Mouse (Mus musculus) adrenal gland, adult (tissue): ENCODE results near the gene Lin52.

Experiments used
- DNase-seq, 2 experiments: peaks; one replicate each; pipeline ENCODE4 v3.0.0; 2022 to 2023; ENCODE audit warnings: low spot score in 1 of 2; ENCODE audit not compliant: inconsistent age in 2 of 2

The Lin52 gene

GRCm38 (mm10) chr12:84532830-84533199 is 81.6 kb downstream of the Lin52 start:
- DNase-seq: peak in 1 of 2 experiments; percentile 71

GRCm38 (mm10) chr12:84533706-84534486 is 82.7 kb downstream of the Lin52 start:
- peak; percentile 81 to 91 for DNase-seq

- DNase-seq: peak in 1 of 2 experiments; percentile 59
These were observed 88.3 kb downstream of the Lin52 start for GRCm38 (mm10) chr12:84539537-84539936.

- no peak for DNase-seq
These were observed 90.3 kb downstream of the Lin52 start for GRCm38 (mm10) chr12:84541391-84541958.

GRCm38 (mm10) chr12:84546028-84546427 is 94.8 kb downstream of the Lin52 start:
- DNase-seq: peak; percentile 63 to 84

GRCm38 (mm10) chr12:84546577-84547085 is 95.4 kb downstream of the Lin52 start:
- no peak for DNase-seq

- no peak for DNase-seq
These were observed 97.0 kb downstream of the Lin52 start for GRCm38 (mm10) chr12:84548251-84548650.

- no peak for DNase-seq
These were observed 104.0 kb downstream of the Lin52 start for GRCm38 (mm10) chr12:84555218-84555617.

- no peak for DNase-seq
These were observed 111.3 kb downstream of the Lin52 start for GRCm38 (mm10) chr12:84562558-84562957.

GRCm38 (mm10) chr12:84567576-84567975 is 116.4 kb downstream of the Lin52 start:
- DNase-seq: no peak

- DNase-seq: no peak
These were observed 118.2 kb downstream of the Lin52 start, which contains the start of gene Vsx2 for GRCm38 (mm10) chr12:84569336-84569970. Vsx2 (plus strand) TSS chr12:84569762.

GRCm38 (mm10) chr12:84569976-84570693 is 118.9 kb downstream of the Lin52 start:
- DNase-seq: peak in 1 of 2 experiments; percentile 29

GRCm38 (mm10) chr12:84570694-84571415 is 119.6 kb downstream of the Lin52 start:
- DNase-seq: peak in 1 of 2 experiments; percentile 53

- DNase-seq: peak in 1 of 2 experiments; percentile 67
These were observed 120.5 kb downstream of the Lin52 start for GRCm38 (mm10) chr12:84571466-84572340.

GRCm38 (mm10) chr12:84572341-84572720 is 121.1 kb downstream of the Lin52 start:
- DNase-seq: no peak

- no peak for DNase-seq
These were observed 121.9 kb downstream of the Lin52 start for GRCm38 (mm10) chr12:84573094-84573493.

- no peak for DNase-seq
These were observed 126.7 kb downstream of the Lin52 start for GRCm38 (mm10) chr12:84577768-84578439.

GRCm38 (mm10) chr12:84578440-84578770 is 127.2 kb downstream of the Lin52 start:
- peak; percentile 53 to 80 for DNase-seq

GRCm38 (mm10) chr12:84581285-84581684 is 130.1 kb downstream of the Lin52 start:
- DNase-seq: no peak
